Comparison of ENCODE assay signal across 7 mouse cellular contexts in the genomic region with DNA sequence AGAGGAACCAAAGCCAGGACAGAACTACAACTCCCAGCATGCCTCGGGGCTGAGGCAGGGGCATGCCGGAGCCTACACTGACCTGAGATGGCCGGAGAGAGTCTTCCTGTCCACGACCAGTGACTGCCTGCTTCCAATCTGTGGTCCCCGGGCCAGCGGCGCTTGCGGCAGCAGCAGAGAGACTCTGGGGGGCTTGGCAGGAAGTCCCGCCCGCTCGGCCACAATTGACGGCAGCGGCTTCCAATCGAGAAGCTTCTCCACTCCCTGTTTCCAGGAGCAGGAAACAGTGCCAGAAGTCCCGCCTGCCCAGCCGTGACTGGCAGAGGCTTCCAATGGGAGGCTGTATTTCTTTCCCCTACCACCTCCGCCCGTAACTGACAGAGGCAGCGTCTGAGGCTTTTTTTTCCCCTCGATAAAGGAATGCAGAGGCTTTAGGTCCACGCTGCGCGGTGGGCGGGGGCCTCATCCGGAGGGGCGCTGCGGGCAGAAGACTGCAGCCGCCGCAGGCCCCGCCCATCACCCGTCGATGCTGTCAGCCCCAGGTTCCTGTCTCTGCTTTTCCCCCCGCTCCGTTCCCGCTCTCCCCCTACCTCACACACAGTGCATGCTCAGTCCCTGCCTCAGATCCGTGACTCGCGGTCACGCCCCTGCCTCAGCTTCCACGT. TPM values are rescaled to one million over a fixed set of nuclear protein-coding genes. Genes with fewer than 3 reads are reported as not detected.
A peak's percentile ranks its signal among the peaks of the same experiment; 100 is the strongest.
DNase-seq lines count a peak whose midpoint lies in the region; ATAC-seq lines count a peak whose summit lies in the region.

No protein-coding gene starts in this region.

- H3K27me3 ChIP-seq in intestine, embryonic 15.5 days (replicated peaks), result no peaks in the 10 kb centered on the region
- no peaks in the 10 kb centered on the region for H3K27me3 ChIP-seq in midbrain, embryonic 11.5 days (ENCODE audit: control insufficient read depth, insufficient read depth, low read length)

- DNase-seq in adrenal gland, adult 2 months, result peak; percentile 95
- DNase-seq in embryo, embryonic 11.5 days (ENCODE audit: low read depth, low spot score), result peak; percentile 83
- DNase-seq in gastrocnemius, postnatal 36 days, result peak; percentile 92 to 93
- peak; percentile 93 to 94 for DNase-seq in left cerebral cortex, postnatal 36 days (ENCODE audit: low spot score in 2 of 2)
- DNase-seq in midbrain, embryonic 11.5 days (ENCODE audit: low spot score, missing footprints), result peak; percentile 99
- peak; percentile 90 for DNase-seq in skeletal muscle tissue, adult 2 months (ENCODE audit: low read depth, low spot score)

- peak; percentile 76 for ATAC-seq in intestine, embryonic 15.5 days
- ATAC-seq in midbrain, embryonic 11.5 days (ENCODE audit: low FRiP score), result peak; percentile 75

- no peaks in the 10 kb centered on the region for H3K9me3 ChIP-seq in intestine, embryonic 15.5 days
- no peaks in the 10 kb centered on the region for H3K9me3 ChIP-seq in midbrain, embryonic 11.5 days (ENCODE audit: control insufficient read depth, low read length)

- peak overlapping the region; percentile 94 for H3K27ac ChIP-seq in intestine, embryonic 15.5 days
- peak overlapping the region; percentile 58 for H3K27ac ChIP-seq in midbrain, embryonic 11.5 days (ENCODE audit: low read depth, low read length)

- no peaks in the 10 kb centered on the region for H3K4me1 ChIP-seq in intestine, embryonic 15.5 days (replicated peaks)
- no peaks in the 10 kb centered on the region for H3K4me1 ChIP-seq in midbrain, embryonic 11.5 days (ENCODE audit: control insufficient read depth, insufficient read depth, low read length)

- intact Hi-C loops in gastrocnemius, postnatal 36 days (cut with DNase I), result no loop called here
- intact Hi-C loops in left cerebral cortex, postnatal 36 days (cut with DNase I), result loop anchor here (2.0 kb wide), 1 partner anchor 141 kb away; no protein-coding TSS in a partner anchor

- peak overlapping the region; percentile 71 for H3K4me2 ChIP-seq in intestine, embryonic 15.5 days (replicated peaks)
- peak overlapping the region; percentile 53 for H3K4me2 ChIP-seq in midbrain, embryonic 11.5 days

- peak overlapping the region; percentile 58 for H3K9ac ChIP-seq in intestine, embryonic 15.5 days
- H3K9ac ChIP-seq in midbrain, embryonic 11.5 days (ENCODE audit: low read length), result peak overlapping the region; percentile 51

- peak overlapping the region; percentile 55 for H3K4me3 ChIP-seq in intestine, embryonic 15.5 days (replicated peaks)
- H3K4me3 ChIP-seq in midbrain, embryonic 11.5 days (ENCODE audit: low read depth, low read length), result peak overlapping the region; percentile 42

- under 1% methylated on average over 40 of the region's 40 CpGs for WGBS in intestine, embryonic 15.5 days
- 0% methylated on average over 24 of the region's 40 CpGs for whole genome bisulfite sequencing in midbrain, embryonic 11.5 days

- H3K36me3 ChIP-seq in intestine, embryonic 15.5 days, result no peaks in the 10 kb centered on the region
- H3K36me3 ChIP-seq in midbrain, embryonic 11.5 days (ENCODE audit: control insufficient read depth, insufficient read depth, low read length), result no peaks in the 10 kb centered on the region

RNA-seq across cellular contexts. Expression of gene Scaf8, which starts 30.8 kb away (rescaled TPM):
- 10 to 100 TPM; 37.0 to 46.6 TPM for total RNA-seq in adrenal gland, adult 2 months (2021)
- polyA plus RNA-seq in adrenal gland, adult 2 months (2012; rRNA removed), result 23.6 and 30.4 TPM in 2 replicates
- total RNA-seq in gastrocnemius, postnatal 36 days (2021), result 10 to 100 TPM; 17.8 to 22.7 TPM
- 16.0 and 16.9 TPM in 2 replicates for polyA plus RNA-seq in intestine, embryonic 15.5 days (2015; fragmentation: Nextera tagmentation; extraction: Ambion mirVana)
- total RNA-seq in left cerebral cortex, postnatal 36 days (2021), result 10 to 100 TPM; 50.4 to 60.8 TPM
- 25.8 and 26.2 TPM in 2 replicates for polyA plus RNA-seq in midbrain, embryonic 11.5 days (2014; fragmentation: Nextera tagmentation; extraction: Ambion mirVana)

Comparison
In these comparisons a context has a peak if more than half of its experiments do, and no peak if none do; other contexts are left out.
1. Peak in every context shown above with its lines: DNase-seq, ATAC-seq, H3K4me3 ChIP-seq and H3K27ac ChIP-seq.